7 mouse cellular contexts compared by ENCODE assay signal in genomic region chr16:30063984-30064453, GRCm38 (mm10). TPM values are rescaled to one million over a fixed set of nuclear protein-coding genes. Genes with fewer than 3 reads are reported as not detected.
DNase-seq lines count a peak whose midpoint lies in the region; ATAC-seq lines count a peak whose summit lies in the region.

Gene Hes1, plus strand, starts transcription at chr16:30064384.

- no peaks in the 10 kb centered on the region for H3K27me3 ChIP-seq in intestine, embryonic 16.5 days (replicated peaks; ENCODE audit: control insufficient read depth, insufficient read depth, low read length)
- H3K27me3 ChIP-seq in midbrain, embryonic 12.5 days = peaks cover 62% of the 10 kb centered on the region

- peak; percentile 89 for DNase-seq in adrenal gland, adult 8-10 months
- DNase-seq in embryo, embryonic 11.5 days (ENCODE audit: low read depth, low spot score) = peak; percentile 89
- no peak for DNase-seq in gonadal fat pad, adult 2 months (ENCODE audit: low read depth)
- DNase-seq in left cerebral cortex, postnatal 4 days = peak; percentile 87
- peak; percentile 81 to 83 for DNase-seq in spleen, adult 18-20 months

- H3K4me3 ChIP-seq in intestine, embryonic 16.5 days (ENCODE audit: low read length) = peak within 1 kb of the TSS; percentile 87
- peak within 1 kb of the TSS; percentile 67 for H3K4me3 ChIP-seq in midbrain, embryonic 12.5 days

- peaks cover 44% of the 10 kb centered on the region for H3K4me1 ChIP-seq in intestine, embryonic 16.5 days (ENCODE audit: control insufficient read depth, insufficient read depth, low read length)
- H3K4me1 ChIP-seq in midbrain, embryonic 12.5 days = peaks cover 62% of the 10 kb centered on the region

- intact Hi-C loops in left cerebral cortex, postnatal 4 days (cut with DNase I) = loop anchor here (10.0 kb wide), 2 partner anchors 109 to 229 kb away; no protein-coding TSS in a partner anchor

- 0 out of 2 replicates have a peak, but pooled peaks cover 3% of the 10 kb centered on the region for H3K36me3 ChIP-seq in intestine, embryonic 16.5 days (ENCODE audit: control insufficient read depth, insufficient read depth, low read length)
- no peaks in the 10 kb centered on the region for H3K36me3 ChIP-seq in midbrain, embryonic 12.5 days

- WGBS in intestine, embryonic 16.5 days = under 1% methylated on average over 49 of the region's 57 CpGs
- 1% methylated on average over 53 of the region's 57 CpGs for WGBS in midbrain, embryonic 12.5 days

- peak; percentile 86 for ATAC-seq in intestine, embryonic 16.5 days
- peak; percentile 85 for ATAC-seq in midbrain, embryonic 12.5 days (ENCODE audit: low FRiP score, low read depth)

- no peaks in the 10 kb centered on the region for H3K9me3 ChIP-seq in intestine, embryonic 16.5 days (ENCODE audit: control insufficient read depth, low read length)
- H3K9me3 ChIP-seq in midbrain, embryonic 12.5 days = no peaks in the 10 kb centered on the region

- peak within 1 kb of the TSS; percentile 99 for H3K27ac ChIP-seq in intestine, embryonic 16.5 days (ENCODE audit: low read length)
- H3K27ac ChIP-seq in midbrain, embryonic 12.5 days (replicated peaks) = peak within 1 kb of the TSS; percentile 92

- H3K9ac ChIP-seq in intestine, embryonic 16.5 days (ENCODE audit: low read depth, low read length) = peak within 1 kb of the TSS; percentile 93
- H3K9ac ChIP-seq in midbrain, embryonic 12.5 days (replicated peaks) = peak within 1 kb of the TSS; percentile 77

- peak within 1 kb of the TSS; percentile 66 for H3K4me2 ChIP-seq in intestine, embryonic 16.5 days (ENCODE audit: low read depth, low read length)
- peak within 1 kb of the TSS; percentile 98 for H3K4me2 ChIP-seq in midbrain, embryonic 12.5 days (replicated peaks)

RNA-seq across cellular contexts. Expression of gene Hes1, which starts in this region (rescaled TPM):
- 10 to 100 TPM; 25.2 to 38.7 (median 32.2) TPM for total RNA-seq in adrenal gland, adult 8-10 months (2022)
- 34.6 and 58.1 TPM in 2 replicates for polyA plus RNA-seq in gonadal fat pad, adult 2 months (2012; rRNA removed)
- 25.9 and 36.1 TPM in 2 replicates for polyA plus RNA-seq in intestine, embryonic 16.5 days (2015; fragmentation: Nextera tagmentation; extraction: Ambion mirVana)
- 10 to 100 TPM; 15.9 to 19.1 TPM for total RNA-seq in left cerebral cortex, postnatal 4 days (2021)
- 30.5 and 37.9 TPM in 2 replicates for polyA plus RNA-seq in midbrain, embryonic 12.5 days (2016; fragmentation: Nextera tagmentation; extraction: Ambion mirVana)
